Mouse (Mus musculus) stomach, postnatal 0 days (tissue): ENCODE measurements at regions not wholly inside any gene's neighbourhood (a gene's known extent, or its start where the extent isn't known, plus 50 kb on each side); places are given as distances from the start of the nearest gene placed in this dataset.

Experiments
- ATAC-seq: fragments of 200-750 bp; cut with Nextera tagmentation; 2 replicates; pipeline ENCODE4 v1.8.0; 2017; ENCODE audit not compliant: low FRiP score, low TSS enrichment
- DNase-seq: peaks from one replicate; pipeline ENCODE4 v3.0.0-alpha.2; 2016; ENCODE audit warnings: low spot score
- H3K27ac ChIP-seq: fragments of 300-500 bp; sonication (generic); replicated peaks from 2 replicates; pipeline ENCODE4 v1.5.1; 2014; ENCODE audit warnings: mild to moderate bottlenecking, control low read depth
- H3K27me3 ChIP-seq: fragments of 300-500 bp; sonication (generic); 2 replicates; pipeline ENCODE4 v1.6.1; 2014; ENCODE audit warnings: low read length; ENCODE audit not compliant: control insufficient read depth, insufficient read depth
- H3K36me3 ChIP-seq: fragments of 300-500 bp; sonication (generic); 2 replicates; pipeline ENCODE4 v1.6.1; 2014; ENCODE audit warnings: low read length, mixed read lengths; ENCODE audit not compliant: control insufficient read depth, insufficient read depth
- H3K4me1 ChIP-seq: fragments of 300-500 bp; sonication (generic); replicated peaks from 2 replicates; pipeline ENCODE4 v1.6.1; 2014; ENCODE audit warnings: antibody characterized with exemption; ENCODE audit not compliant: control insufficient read depth, insufficient read depth
- H3K4me2 ChIP-seq: fragments of 300-500 bp; sonication (generic); replicated peaks from 2 replicates; pipeline ENCODE4 v1.6.1; 2014; ENCODE audit warnings: low read depth, mild to moderate bottlenecking, control low read depth, moderate library complexity
- H3K4me3 ChIP-seq: fragments of 300-500 bp; sonication (generic); 2 replicates; pipeline ENCODE4 v1.5.1; 2014; ENCODE audit warnings: low read depth, low read length, control low read depth
- H3K9ac ChIP-seq: fragments of 300-500 bp; sonication (generic); 2 replicates; pipeline ENCODE4 v1.6.1; 2014; ENCODE audit warnings: mild to moderate bottlenecking, low read length, control low read depth, mixed read lengths
- H3K9me3 ChIP-seq: fragments of 300-500 bp; sonication (generic); 2 replicates; pipeline ENCODE4 v1.6.1; 2016; ENCODE audit warnings: low read length; ENCODE audit not compliant: control insufficient read depth
- CTCF ChIP-seq: IDR thresholded peaks from 2 replicates; pipeline ENCODE4 v1.5.1; 2016; ENCODE audit warnings: antibody characterized with exemption, low read depth, mild to moderate bottlenecking, moderate library complexity
- EP300 ChIP-seq: optimal IDR thresholded peaks from 2 replicates; pipeline ENCODE3; 2016; ENCODE audit warnings: antibody characterized with exemption
- WGBS: fragments of 180-500 bp; shearing (Covaris S2); extraction: QIAGEN DNeasy Blood & Tissue Kit; methylation state at CpG from one replicate; pipeline ENCODE4 v1.1.7; 2014; 5-methylcytosine and 5-hydroxymethylcytosine counted together

DNA sequence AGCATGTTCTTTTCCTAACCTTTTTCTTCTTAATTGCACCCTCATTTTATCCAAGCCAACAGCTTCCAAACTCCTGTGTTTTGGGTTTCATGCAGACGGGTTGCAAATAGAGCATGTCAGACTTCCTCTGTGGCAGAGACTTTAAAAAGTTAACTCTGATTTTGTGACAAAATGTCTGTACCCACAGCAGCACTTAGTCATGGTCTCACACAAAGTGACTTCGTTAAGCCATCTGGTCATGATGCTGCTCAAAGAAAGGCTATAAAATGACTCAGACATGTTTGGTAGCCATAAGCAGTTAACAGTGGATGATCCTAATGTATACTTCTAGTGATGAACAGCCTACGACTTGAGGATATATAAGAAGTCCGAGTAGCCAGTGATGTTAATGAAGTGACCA is 255.5 kb downstream of the Wdr20rt start:
- no peak overlapping the region for H3K9ac ChIP-seq
- ATAC-seq (no peak), DNase-seq (no peak)
- no peak overlapping the region for H3K4me3 ChIP-seq
- no peak overlapping the region for H3K4me2 ChIP-seq
- H3K36me3 ChIP-seq, result no peaks in the 10 kb centered on the region
- no peaks in the 10 kb centered on the region for H3K4me1 ChIP-seq
- no peak overlapping the region for H3K27ac ChIP-seq
- TF ChIP-seq CTCF (no peak), EP300 (no peak)
- H3K27me3 ChIP-seq, result no peaks in the 10 kb centered on the region
- 80% methylated on average over 4 of the region's 4 CpGs for WGBS
- H3K9me3 ChIP-seq, result no peaks in the 10 kb centered on the region

DNA sequence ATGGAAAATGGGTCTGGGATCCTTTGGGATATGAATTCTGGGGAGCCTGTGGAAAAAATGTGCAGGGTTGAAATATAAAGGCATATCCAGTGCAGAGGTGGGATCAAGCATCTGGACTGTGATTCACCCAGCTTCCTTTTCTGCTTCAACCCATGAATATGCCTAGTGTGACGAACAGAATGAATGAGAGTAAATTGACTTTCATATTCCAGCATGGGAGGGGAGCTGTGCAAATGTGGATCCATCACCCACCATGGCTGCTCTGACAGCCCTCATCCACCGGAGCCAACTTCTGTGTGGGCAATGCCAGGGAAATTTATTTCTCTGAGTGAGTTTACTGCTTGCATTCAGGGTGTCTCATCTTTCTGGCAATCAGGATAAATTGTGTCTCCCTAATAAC is 265.8 kb downstream of the Wdr20rt start:
- Histone ChIP-seq H3K4me1 (no peaks in the 10 kb centered on the region), H3K9ac (no peak overlapping the region), H3K4me3 (no peak overlapping the region), H3K9me3 (no peaks in the 10 kb centered on the region), H3K4me2 (no peak overlapping the region), H3K27me3 (no peaks in the 10 kb centered on the region), H3K36me3 (no peaks in the 10 kb centered on the region), H3K27ac (no peak overlapping the region)
- no peak for TF ChIP-seq CTCF
- TF ChIP-seq EP300, result no peak
- no peak for ATAC-seq
- DNase-seq, result no peak
- 58% methylated on average over 2 of the region's 2 CpGs for WGBS

DNA sequence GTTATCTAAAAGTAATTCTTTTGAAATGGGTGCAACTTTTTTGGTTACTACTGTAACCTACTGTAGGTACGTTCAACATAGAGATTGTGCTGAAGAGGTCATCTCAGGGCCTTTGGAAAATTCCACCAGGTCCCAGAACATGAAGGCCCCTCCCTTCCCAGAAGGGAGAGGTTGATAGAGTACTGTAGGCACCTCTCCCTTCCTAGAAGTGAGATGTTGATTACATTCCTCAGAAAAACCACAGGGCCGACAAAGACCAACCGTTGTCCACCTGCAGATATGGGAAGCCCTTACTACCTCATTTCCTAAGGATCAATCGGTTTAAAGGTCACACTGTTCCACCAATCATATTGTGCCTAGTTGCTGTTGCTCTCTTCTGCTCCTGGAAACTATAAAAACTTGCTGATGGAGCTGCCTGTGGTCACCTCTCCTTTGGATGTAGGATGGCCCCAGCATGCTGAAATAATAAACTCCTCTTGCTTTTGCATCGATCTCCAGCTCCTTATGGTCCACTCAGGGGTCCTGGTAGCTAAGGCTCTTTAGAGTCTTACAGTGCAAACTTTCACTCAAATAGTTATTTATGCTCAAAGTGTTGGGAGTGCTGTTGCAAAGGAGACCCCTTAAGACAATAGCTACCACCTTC is 269.2 kb downstream of the Wdr20rt start:
- Histone ChIP-seq H3K4me3 (no peak overlapping the region), H3K4me2 (no peak overlapping the region), H3K9ac (no peak overlapping the region), H3K4me1 (no peaks in the 10 kb centered on the region), H3K36me3 (no peaks in the 10 kb centered on the region), H3K27me3 (no peaks in the 10 kb centered on the region), H3K9me3 (no peaks in the 10 kb centered on the region), H3K27ac (no peak overlapping the region)
- TF ChIP-seq EP300, result no peak
- TF ChIP-seq CTCF, result no peak
- DNase-seq, result no peak
- 92% methylated on average over 5 of the region's 5 CpGs for WGBS
- ATAC-seq, result no peak

DNA sequence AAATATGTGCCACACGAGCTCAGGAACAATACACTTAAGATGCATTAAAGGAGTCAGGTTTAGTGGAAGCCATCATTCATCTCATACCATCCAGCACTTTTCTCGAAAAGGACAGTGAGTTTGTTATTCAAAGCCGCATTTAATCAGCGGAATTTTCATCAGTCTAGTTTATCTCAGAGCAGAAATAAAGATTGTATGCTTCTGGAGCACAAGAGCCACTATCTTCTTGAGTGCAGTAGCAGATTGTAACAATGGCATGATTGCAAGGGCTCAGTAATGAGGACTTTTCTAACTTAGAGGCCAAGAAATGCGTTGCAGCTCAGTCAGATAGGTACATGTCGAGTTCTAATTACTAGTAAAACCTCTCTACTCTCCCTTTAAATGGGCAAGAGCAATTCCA is 271.3 kb downstream of the Wdr20rt start:
- DNase-seq (no peak), ATAC-seq (no peak)
- H3K4me1 ChIP-seq, result no peaks in the 10 kb centered on the region
- H3K9me3 ChIP-seq, result no peaks in the 10 kb centered on the region
- TF ChIP-seq CTCF, result no peak
- H3K27me3 ChIP-seq, result no peaks in the 10 kb centered on the region
- H3K4me3 ChIP-seq, result no peak overlapping the region
- no peak overlapping the region for H3K9ac ChIP-seq
- 61% methylated on average over 6 of the region's 6 CpGs for WGBS
- no peak overlapping the region for H3K27ac ChIP-seq
- H3K4me2 ChIP-seq, result no peak overlapping the region
- no peaks in the 10 kb centered on the region for H3K36me3 ChIP-seq

DNA sequence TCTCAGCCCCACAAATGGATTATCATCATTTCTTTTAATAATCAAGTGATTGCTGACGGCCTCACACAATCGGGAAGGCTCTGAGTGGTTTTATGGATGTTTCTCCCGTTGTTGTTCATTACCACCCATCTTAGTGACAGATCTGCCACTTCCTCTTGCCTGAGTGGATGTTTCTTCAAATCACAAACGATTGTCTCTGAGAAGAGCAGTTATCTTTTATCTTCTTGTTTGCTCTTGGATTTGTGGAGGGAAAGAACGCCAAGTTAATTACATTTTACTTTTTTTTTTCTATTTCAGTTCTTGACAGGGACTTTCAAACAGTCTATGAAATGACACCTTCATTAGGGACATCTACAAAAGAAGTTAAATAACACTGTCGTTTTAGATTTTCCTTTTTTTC is 272.3 kb downstream of the Wdr20rt start:
- ATAC-seq, result no peak
- H3K9ac ChIP-seq, result no peak overlapping the region
- 52% methylated on average over 6 of the region's 6 CpGs for WGBS
- TF ChIP-seq EP300, result no peak
- TF ChIP-seq CTCF, result no peak
- no peaks in the 10 kb centered on the region for H3K4me1 ChIP-seq
- H3K9me3 ChIP-seq, result no peaks in the 10 kb centered on the region
- H3K4me3 ChIP-seq, result no peak overlapping the region
- no peaks in the 10 kb centered on the region for H3K36me3 ChIP-seq
- no peaks in the 10 kb centered on the region for H3K27me3 ChIP-seq
- no peak for DNase-seq
- H3K4me2 ChIP-seq, result no peak overlapping the region
- no peak overlapping the region for H3K27ac ChIP-seq

DNA sequence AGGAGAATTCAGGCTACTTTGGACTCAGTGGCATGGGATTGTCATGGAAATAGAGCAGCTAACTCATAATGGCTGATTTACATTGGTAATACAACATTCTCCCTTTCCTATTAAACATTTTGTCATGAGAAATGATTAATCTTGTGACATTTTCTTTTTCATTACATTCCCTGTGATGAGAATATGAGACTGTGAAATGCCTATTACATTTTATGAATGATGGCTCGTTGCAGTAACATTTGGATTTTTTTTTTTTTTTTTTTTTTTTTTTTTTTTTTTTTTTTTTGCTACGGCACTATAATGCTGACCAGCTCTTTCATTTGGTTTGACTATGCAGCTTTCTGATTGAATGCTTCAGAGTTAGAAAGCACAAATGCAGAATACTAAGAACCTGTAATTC is 276.1 kb downstream of the Wdr20rt start:
- Histone ChIP-seq H3K36me3 (no peaks in the 10 kb centered on the region), H3K27me3 (no peaks in the 10 kb centered on the region), H3K27ac (no peak overlapping the region), H3K4me3 (no peak overlapping the region), H3K4me2 (no peak overlapping the region), H3K4me1 (no peaks in the 10 kb centered on the region), H3K9me3 (no peaks in the 10 kb centered on the region), H3K9ac (no peak overlapping the region)
- no peak for ATAC-seq
- WGBS, result 69% methylated on average over 2 of the region's 2 CpGs
- TF ChIP-seq CTCF (no peak), EP300 (no peak)
- no peak for DNase-seq
